Mouse (Mus musculus): ENCODE measurements around the gene Ly6g6e.
A peak's percentile ranks its signal among the peaks of the same experiment; 100 is the strongest.
"Not testable (repeated sequence)": the region's sequence is repeated elsewhere in the genome, so short reads cannot be mapped to it uniquely, and the experiment has no call there.

Gene Ly6g6e

GRCm38 (mm10) chr17:35102299-35102698 is 25.6 kb downstream of the Ly6g6e start:
- no peak for DNase-seq (ENCODE audit: low spot score in 2 of 2)

GRCm38 (mm10) chr17:35103221-35103690 is 26.6 kb downstream of the Ly6g6e start:
- DNase-seq (ENCODE audit: low spot score in 2 of 2), result no peak

GRCm38 (mm10) chr17:35104079-35104478 is 27.4 kb downstream of the Ly6g6e start:
- no peak for DNase-seq (ENCODE audit: low spot score in 2 of 2)

GRCm38 (mm10) chr17:35104754-35105153 is 28.1 kb downstream of the Ly6g6e start:
- DNase-seq (ENCODE audit: low spot score in 2 of 2), result no peak

GRCm38 (mm10) chr17:35105740-35106389 is 29.2 kb downstream of the Ly6g6e start:
- DNase-seq (ENCODE audit: low spot score in 2 of 2), result no peak

- DNase-seq (ENCODE audit: low spot score in 2 of 2), result no peak
Measured at GRCm38 (mm10) chr17:35106522-35106921, 29.8 kb downstream of the Ly6g6e start.

- DNase-seq (ENCODE audit: low spot score in 2 of 2), result no peak
Measured at GRCm38 (mm10) chr17:35108097-35108496, 31.4 kb downstream of the Ly6g6e start, which contains the start of gene Ly6g5c. Gene Ly6g5c, plus strand, starts transcription at chr17:35108279.

- DNase-seq (ENCODE audit: low spot score in 2 of 2), result no peak
Measured at GRCm38 (mm10) chr17:35111774-35112173, 35.1 kb downstream of the Ly6g6e start.

- DNase-seq (ENCODE audit: low spot score in 2 of 2), result no peak
Measured at GRCm38 (mm10) chr17:35115046-35116019, 38.6 kb downstream of the Ly6g6e start, which contains the start of gene Ly6g5b. Gene Ly6g5b, minus strand, starts transcription at chr17:35115428.

- peak in 1 of 2 experiments; percentile 36 for DNase-seq (ENCODE audit: low spot score in 2 of 2)
Measured at GRCm38 (mm10) chr17:35120745-35121142, 44.0 kb downstream of the Ly6g6e start.

- DNase-seq (ENCODE audit: low spot score in 2 of 2), result peak; percentile 97 to 99
Measured at GRCm38 (mm10) chr17:35121143-35121799, 44.6 kb downstream of the Ly6g6e start, which contains the start of gene Gpank1. Gene Gpank1, plus strand, starts transcription at chr17:35121455.

- DNase-seq (ENCODE audit: low spot score in 2 of 2), result peak; percentile 60 to 79
Measured at GRCm38 (mm10) chr17:35121871-35122303, 45.2 kb downstream of the Ly6g6e start, which contains the start of gene Csnk2b. Gene Csnk2b, minus strand, starts transcription at chr17:35122053.

GRCm38 (mm10) chr17:35123287-35123686 is 46.6 kb downstream of the Ly6g6e start:
- DNase-seq (ENCODE audit: low spot score in 2 of 2), result not testable (repeated sequence)

- DNase-seq (ENCODE audit: low spot score in 2 of 2), result not testable (repeated sequence)
Measured at GRCm38 (mm10) chr17:35124261-35124896, 47.7 kb downstream of the Ly6g6e start.

GRCm38 (mm10) chr17:35125081-35125480 is 48.4 kb downstream of the Ly6g6e start:
- DNase-seq (ENCODE audit: low spot score in 2 of 2), result no peak

- DNase-seq (ENCODE audit: low spot score in 2 of 2), result no peak
Measured at GRCm38 (mm10) chr17:35125578-35125977, 48.9 kb downstream of the Ly6g6e start.

- DNase-seq (ENCODE audit: low spot score in 2 of 2), result peak; percentile 61 to 67
Measured at GRCm38 (mm10) chr17:35126206-35126611, 49.5 kb downstream of the Ly6g6e start, which contains the start of gene D17H6S53E. Gene D17H6S53E, plus strand, starts transcription at chr17:35126373.

GRCm38 (mm10) chr17:35127017-35127416 is 50.3 kb downstream of the Ly6g6e start:
- no peak for DNase-seq (ENCODE audit: low spot score in 2 of 2)

All from right cerebral cortex, postnatal 36 days (tissue).